Mouse (Mus musculus) spleen, adult 2 months (tissue): ENCODE measurements at regions not wholly inside any gene's neighbourhood (a gene's known extent, or its start where the extent isn't known, plus 50 kb on each side); places are given as distances from the start of the nearest gene placed in this dataset.

ENCODE experiments used
- DNase-seq, 2 experiments: peaks; one replicate each; pipeline versions ENCODE4 v3.0.0 to v3.0.0-alpha.2; 2012 to 2021; ENCODE audit warnings: low spot score in 2 of 2, low read depth in 1 of 2
- H3K27ac ChIP-seq: fragments of 200-500 bp; 2 replicates; pipeline ENCODE4 v1.5.1; 2012; ENCODE audit warnings: low read length, inconsistent platforms; ENCODE audit not compliant: insufficient read depth
- H3K27me3 ChIP-seq: fragments of 200-500 bp; 2 replicates; pipeline ENCODE4 v1.6.1; 2012; ENCODE audit warnings: mild to moderate bottlenecking, moderate library complexity, low read length, inconsistent platforms; ENCODE audit not compliant: control insufficient read depth, insufficient read depth
- H3K36me3 ChIP-seq: fragments of 200-500 bp; 2 replicates; pipeline ENCODE4 v1.6.1; 2012; ENCODE audit warnings: mild to moderate bottlenecking, low read length, inconsistent platforms; ENCODE audit not compliant: control insufficient read depth, insufficient read depth
- H3K4me1 ChIP-seq: fragments of 200-500 bp; 2 replicates; pipeline ENCODE4 v1.6.1; 2011; ENCODE audit warnings: inconsistent platforms; ENCODE audit not compliant: control insufficient read depth, insufficient read depth, insufficient read length
- H3K4me3 ChIP-seq: fragments of 200-500 bp; 2 replicates; pipeline ENCODE4 v1.5.1; 2011; ENCODE audit warnings: mild to moderate bottlenecking, inconsistent platforms; ENCODE audit not compliant: insufficient read depth, insufficient read length; ENCODE audit errors: extremely low read depth
- CTCF ChIP-seq: fragments of 200-500 bp; IDR thresholded peaks from 2 replicates; pipeline ENCODE4 v1.5.1; 2011; ENCODE audit warnings: mild to moderate bottlenecking, inconsistent platforms; ENCODE audit not compliant: insufficient read depth, insufficient read length, insufficient replicate concordance; ENCODE audit errors: extremely low read depth
- POLR2A ChIP-seq: fragments of 200-500 bp; IDR thresholded peaks from 2 replicates; pipeline ENCODE4 v1.6.1; 2011; ENCODE audit warnings: low read depth, low read length, inconsistent platforms
- WGBS: fragments of 180-500 bp; shearing (Covaris S2); methylation state at CpG from one replicate; pipeline ENCODE4 v1.1.7; 2018; 5-methylcytosine and 5-hydroxymethylcytosine counted together

DNA sequence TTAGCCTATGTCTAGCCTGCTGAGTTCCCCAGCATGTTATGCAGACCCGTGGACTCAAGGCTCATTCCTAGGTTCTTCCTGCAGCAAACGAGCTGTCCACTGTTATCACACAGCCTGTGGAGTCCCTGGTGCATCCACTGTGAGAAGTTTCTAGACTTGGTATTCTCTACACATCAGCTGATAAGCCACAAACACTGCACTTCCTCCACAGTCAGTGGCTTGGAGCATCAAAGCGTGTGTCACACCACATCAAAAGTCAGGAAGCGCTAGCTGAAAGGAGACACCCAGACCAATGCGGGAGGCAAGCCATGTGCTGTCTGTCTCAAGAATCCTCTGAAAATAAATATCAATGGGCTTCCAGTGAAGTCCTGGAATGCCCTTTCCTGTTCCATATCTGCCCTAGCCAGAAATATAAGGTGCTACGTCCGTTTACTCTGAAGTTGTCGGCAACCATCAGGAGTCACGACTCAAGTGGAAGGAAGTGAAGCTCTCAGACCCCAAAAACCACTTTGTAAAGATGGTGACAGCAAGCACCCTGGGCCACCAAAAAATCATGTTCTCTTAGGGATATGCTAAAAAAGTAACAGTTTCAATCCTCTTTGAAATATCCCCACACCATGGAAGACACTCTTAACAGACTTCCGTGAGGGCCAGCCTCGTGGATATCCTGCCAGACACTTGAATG is 227.7 kb downstream of the Adgrl2 start:
- Histone ChIP-seq H3K36me3 (no peaks in the 10 kb centered on the region), H3K4me3 (no peak overlapping the region), H3K4me1 (peaks cover 11% of the 10 kb centered on the region; the same call in 1 of the 2 replicates), H3K27ac (no peak overlapping the region), H3K27me3 (0 out of 2 replicates have a peak, but pooled peaks cover 2% of the 10 kb centered on the region)
- WGBS: 6% methylated on average over 11 of the region's 11 CpGs
- DNase-seq: peak; percentile 20 to 55
- TF ChIP-seq POLR2A (no peak), CTCF (no peak)

GRCm38 (mm10) chr3:148761586-148761985 is 228.8 kb downstream of the Adgrl2 start:
- Histone ChIP-seq H3K4me1 (peaks cover 11% of the 10 kb centered on the region; the same call in 1 of the 2 replicates), H3K36me3 (no peaks in the 10 kb centered on the region), H3K27me3 (0 out of 2 replicates have a peak, but pooled peaks cover 2% of the 10 kb centered on the region), H3K4me3 (no peak overlapping the region), H3K27ac (no peak overlapping the region)
- TF ChIP-seq CTCF (no peak), POLR2A (no peak)
- DNase-seq: no peak

DNA sequence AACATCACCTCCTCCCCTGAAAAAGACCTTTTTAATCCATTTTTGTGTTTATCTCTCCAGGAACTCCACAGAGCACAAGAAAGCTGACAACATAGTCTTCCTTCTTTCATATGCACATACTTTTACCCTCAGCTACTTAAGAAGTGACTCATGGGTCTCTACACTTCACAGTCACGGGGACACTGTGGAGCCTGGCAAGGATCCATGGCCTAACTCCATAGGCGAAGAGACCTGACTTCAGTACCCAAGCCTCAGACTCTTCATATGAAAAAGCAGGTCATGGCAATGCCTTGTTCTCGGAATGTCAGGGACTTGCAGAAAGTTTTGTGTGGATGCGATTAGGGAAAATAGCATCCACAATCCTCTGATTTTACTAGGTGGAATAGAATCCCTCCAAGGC is 230.9 kb downstream of the Adgrl2 start:
- TF ChIP-seq CTCF: no peak
- TF ChIP-seq POLR2A: no peak
- H3K36me3 ChIP-seq: no peaks in the 10 kb centered on the region
- H3K4me1 ChIP-seq: peaks cover 11% of the 10 kb centered on the region; the same call in 1 of the 2 replicates
- no peak overlapping the region for H3K27ac ChIP-seq
- 0 out of 2 replicates have a peak, but pooled peaks cover 2% of the 10 kb centered on the region for H3K27me3 ChIP-seq
- no peak for DNase-seq
- no peak overlapping the region for H3K4me3 ChIP-seq
- 92% methylated on average over 4 of the region's 4 CpGs for WGBS

GRCm38 (mm10) chr3:148746234-148746633 is 244.1 kb downstream of the Adgrl2 start:
- Histone ChIP-seq H3K4me3 (no peak overlapping the region), H3K27ac (no peak overlapping the region), H3K36me3 (no peaks in the 10 kb centered on the region), H3K4me1 (no peaks in the 10 kb centered on the region), H3K27me3 (no peaks in the 10 kb centered on the region)
- DNase-seq: no peak
- 94% methylated on average over 3 of the region's 3 CpGs for WGBS
- TF ChIP-seq CTCF: no peak
- TF ChIP-seq POLR2A: no peak

- Histone ChIP-seq H3K27me3 (no peaks in the 10 kb centered on the region), H3K36me3 (no peaks in the 10 kb centered on the region), H3K4me1 (no peaks in the 10 kb centered on the region), H3K4me3 (no peak overlapping the region), H3K27ac (no peak overlapping the region)
- no peak for TF ChIP-seq POLR2A
- no peak for TF ChIP-seq CTCF
- WGBS: 86% methylated on average over 2 of the region's 2 CpGs
- no peak for DNase-seq
Measured at GRCm38 (mm10) chr3:148744651-148745050, 245.7 kb downstream of the Adgrl2 start.

- no peak overlapping the region for H3K4me3 ChIP-seq
- TF ChIP-seq POLR2A: no peak
- no peak for TF ChIP-seq CTCF
- H3K36me3 ChIP-seq: no peaks in the 10 kb centered on the region
- DNase-seq: no peak
- H3K4me1 ChIP-seq: peaks cover 3% of the 10 kb centered on the region; the same call in 1 of the 2 replicates
- H3K27ac ChIP-seq: no peak overlapping the region
- 93% methylated on average over 13 of the region's 13 CpGs for WGBS
- no peaks in the 10 kb centered on the region for H3K27me3 ChIP-seq
Measured at GRCm38 (mm10) chr3:148734194-148734749, 256.1 kb downstream of the Adgrl2 start.
